Mouse (Mus musculus) mature B cell (primary cell): ENCODE data around the gene Prr7.

Experiments
- in situ Hi-C: fragments of 300-500 bp; cut with MboI; formaldehyde crosslinking; loops from 2 replicates; pipeline ENCODE4 v1.14.3; 2019

Prr7 gene

GRCm38 (mm10) chr13:55508531-55508930, 44.5 kb downstream of the Prr7 start:
- in situ Hi-C loops = no loop called here

GRCm38 (mm10) chr13:55510332-55510667, 46.2 kb downstream of the Prr7 start:
- in situ Hi-C loops = no loop called here

- in situ Hi-C loops = no loop called here
These were observed 46.8 kb downstream of the Prr7 start for GRCm38 (mm10) chr13:55510668-55511491.

DNA sequence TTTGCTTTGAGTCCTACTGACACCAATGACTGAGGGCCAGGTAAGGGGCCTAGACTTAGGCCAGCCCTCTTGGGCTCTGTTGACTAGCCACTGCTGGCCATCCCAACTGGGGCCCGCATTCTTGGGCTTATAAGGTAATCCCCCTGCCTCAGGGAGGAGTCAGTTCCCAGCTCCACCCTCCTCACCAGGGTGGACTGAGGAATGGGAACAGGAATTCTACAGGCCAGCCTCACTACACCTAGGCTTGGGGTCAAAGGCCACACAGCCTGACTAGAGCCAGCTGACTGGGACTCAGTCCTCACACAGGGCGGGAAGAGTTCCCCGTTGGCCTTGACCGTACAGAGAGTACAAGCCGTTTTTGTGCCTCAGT, 47.4 kb downstream of the Prr7 start:
- in situ Hi-C loops = no loop called here

DNA sequence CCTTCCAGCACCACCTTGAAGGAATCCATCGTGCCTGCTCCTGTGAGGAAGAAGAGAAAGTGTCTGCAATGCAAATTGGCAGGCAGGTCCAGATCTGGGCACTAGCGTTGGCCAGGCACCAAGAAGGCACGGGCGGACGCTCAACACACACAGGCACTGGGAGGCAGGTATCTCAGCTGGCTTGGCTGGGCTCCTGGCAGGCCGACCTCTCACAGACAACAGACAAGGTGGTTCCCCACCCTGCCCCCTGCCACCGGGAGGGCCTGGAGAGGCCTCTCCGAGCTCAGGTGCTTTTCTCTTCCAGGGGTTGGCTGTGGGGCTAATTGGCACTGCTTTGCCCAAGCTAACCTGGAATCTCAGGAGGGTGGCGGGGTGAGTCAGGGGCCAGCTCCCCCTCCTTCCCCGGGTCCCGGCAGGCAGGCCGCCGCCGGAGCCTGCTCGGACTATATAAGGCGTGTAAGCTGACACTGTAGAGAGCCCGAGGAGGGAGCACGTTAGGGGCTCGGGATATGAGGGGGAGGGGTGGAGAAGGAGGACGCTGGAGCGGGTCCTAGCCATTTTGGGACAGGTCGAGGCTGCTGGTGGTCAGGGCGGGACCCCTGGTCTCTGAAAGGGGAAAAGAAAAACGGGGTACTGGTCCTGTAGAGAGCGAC, 48.4 kb downstream of the Prr7 start:
- in situ Hi-C loops = no loop called here

DNA sequence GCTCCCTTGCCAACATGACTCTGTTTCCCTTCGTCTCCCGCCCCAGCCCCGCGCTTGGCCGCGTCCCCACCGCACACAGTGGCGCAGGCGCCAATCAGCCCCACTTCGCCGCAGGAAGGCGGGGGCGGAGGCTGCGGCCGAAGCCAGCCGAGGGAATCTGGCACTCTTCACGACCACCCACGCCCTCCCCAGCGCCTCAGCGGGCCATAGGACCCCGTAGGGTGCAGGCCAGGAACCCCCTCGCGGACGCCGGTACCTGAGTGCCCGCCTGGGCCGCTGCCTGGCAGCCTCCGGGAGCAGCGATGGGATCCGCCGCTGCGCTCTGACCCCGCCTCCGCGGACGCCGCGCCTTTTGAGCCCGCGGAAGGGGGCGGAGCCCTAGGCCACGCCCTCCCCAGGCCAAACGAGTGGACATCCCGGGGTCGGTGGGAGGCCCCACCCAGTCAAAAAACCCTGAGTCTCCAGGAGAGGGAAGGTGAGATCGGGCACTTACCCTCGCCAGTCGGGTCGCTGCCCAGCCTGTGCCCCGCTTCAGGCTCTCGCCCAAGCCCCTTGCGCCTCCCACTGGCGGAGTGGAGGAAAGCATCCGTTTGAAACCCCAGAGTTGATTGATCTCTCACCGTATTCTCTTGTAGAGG, 49.2 kb downstream of the Prr7 start, which contains the start of gene Pdlim7:
Gene Pdlim7 (minus strand): TSS at position 566 of the 638 bp plus-strand sequence.
- in situ Hi-C loops = no loop called here

DNA sequence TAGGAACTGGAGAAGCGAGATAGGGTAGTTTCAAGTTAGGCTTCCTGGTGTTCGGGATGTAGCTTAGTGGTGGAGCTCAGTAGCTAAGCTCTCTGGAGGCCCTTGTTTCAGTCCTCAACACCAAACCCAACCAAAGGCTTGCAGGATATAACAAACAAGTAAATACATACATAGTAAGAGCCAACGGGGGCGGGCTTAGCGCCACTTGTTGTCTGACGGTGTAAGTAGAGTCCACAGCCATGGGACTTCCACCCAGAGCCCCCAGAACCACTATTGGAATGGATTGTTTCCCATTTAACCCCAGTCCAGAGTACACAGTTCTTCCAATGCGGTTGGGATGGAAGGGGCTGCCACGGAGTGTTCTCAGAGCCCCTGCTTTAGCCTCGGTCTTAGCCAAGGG, 49.8 kb downstream of the Prr7 start:
- in situ Hi-C loops = no loop called here

- in situ Hi-C loops = no loop called here
These were observed 52.9 kb downstream of the Prr7 start for GRCm38 (mm10) chr13:55516955-55517354.

DNA sequence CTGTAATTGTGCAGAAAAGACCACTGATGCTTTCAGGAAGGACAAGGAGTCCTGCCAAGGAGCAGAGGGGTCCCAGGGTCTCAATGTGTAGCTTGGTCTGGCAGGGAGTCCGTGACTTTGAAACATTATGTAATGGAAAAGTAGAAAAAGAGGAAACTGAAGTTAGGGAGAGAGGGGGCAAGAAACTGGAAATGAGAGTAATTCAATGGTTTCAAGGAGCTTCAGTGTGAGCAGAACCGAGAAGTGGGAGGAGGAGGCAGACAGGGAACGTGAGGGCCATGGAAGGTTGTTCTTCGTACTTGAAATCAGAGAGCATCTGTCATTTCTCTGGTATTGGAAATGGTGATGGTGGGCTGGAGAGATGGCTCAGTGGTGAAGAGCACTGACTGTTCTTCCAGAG, 55.5 kb downstream of the Prr7 start:
- in situ Hi-C loops = loop anchor here (5.0 kb wide), 1 partner anchor 112 kb away; no protein-coding TSS in a partner anchor

DNA sequence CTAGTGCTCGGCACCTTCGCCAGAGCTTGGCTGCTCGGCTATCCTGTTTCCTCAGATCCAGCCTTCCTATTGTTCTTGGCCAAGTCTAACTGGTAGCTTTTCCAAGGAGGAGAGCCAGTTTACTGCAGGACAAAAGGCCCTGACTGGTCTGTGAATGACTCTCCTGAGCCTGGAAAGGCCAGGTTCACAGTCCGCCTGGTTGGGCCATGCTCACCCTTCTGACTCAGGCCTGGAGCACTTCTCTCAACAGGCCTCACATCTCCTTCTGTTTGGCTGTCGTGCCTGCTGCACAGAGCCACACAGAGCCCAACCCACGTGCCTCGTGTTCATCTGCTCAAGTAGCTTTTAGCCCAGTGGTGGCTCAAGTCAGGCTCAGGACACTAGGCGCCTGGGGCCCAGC, 58.7 kb downstream of the Prr7 start:
- in situ Hi-C loops = loop anchor here (5.0 kb wide), 1 partner anchor 115 kb away; no protein-coding TSS in a partner anchor
